Mouse (Mus musculus): ENCODE measurements around the gene Olfr809.

Olfr809 gene

DNA sequence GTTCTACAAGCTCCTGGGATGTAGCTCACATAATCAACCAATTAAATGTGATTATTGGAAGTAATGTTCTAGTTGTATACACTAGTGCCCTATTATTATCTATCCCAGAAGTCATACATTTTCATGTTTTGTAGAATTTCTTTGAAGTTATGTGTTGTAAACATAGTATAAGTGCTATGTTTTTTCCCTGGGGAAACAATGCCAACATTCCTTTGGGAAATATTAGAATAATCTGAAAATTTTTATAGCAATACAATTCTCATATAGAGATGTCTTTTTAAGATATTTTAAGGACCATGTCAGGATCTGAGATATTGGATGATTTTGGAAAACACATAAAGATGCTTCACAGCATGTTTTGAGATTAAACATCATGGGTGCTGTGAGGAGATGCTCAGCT lies at the start of gene Olfr809:
Gene Olfr809 (plus strand): TSS at position 301 of the 400 bp plus-strand sequence.
- no peak for DNase-seq

DNA sequence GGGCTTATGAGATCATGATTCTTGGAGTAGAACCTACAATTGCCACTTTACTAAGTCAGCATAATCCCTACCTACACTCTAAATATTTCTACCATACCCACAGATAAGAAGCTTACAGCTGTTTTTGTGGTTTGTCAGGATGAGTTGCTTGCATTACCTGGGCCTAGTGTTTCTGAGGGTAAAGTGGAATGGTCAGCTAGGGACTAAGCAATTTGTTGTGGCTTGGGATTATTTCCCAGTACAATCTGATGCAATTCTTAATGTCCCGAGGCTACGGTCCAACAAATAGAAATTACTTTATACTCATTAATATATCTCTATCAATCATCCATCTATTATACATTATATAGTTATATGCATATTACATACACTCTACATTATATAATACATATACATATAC lies 45.2 kb upstream of the Olfr809 start, which contains the start of gene Olfr805:
Gene Olfr805 (minus strand): TSS at position 101 of the 400 bp plus-strand sequence.
- no peak for DNase-seq

GRCm38 (mm10) chr10:129741821-129742220 lies 32.6 kb upstream of the Olfr809 start, which contains the start of gene Olfr806:
Gene Olfr806, minus strand, starts transcription at chr10:129741921.
- DNase-seq, result no peak

DNA sequence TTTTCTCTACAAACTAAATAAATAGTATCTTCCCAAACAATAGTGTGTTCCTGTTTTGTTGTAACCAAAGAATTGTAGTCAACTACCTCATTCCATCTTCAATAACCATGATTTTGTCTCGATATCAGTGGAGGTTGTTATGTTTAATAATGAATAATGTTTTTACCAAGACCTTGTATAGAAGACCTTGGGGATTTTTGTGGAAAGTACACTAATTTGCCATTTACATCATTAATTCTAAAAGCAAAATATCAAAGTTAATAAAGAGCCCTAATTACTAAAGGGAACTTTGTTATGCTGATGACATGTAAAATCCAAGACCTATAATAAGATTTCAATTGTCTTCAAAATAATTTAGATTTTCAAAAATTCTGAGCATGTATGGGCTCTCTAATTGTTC lies 16.7 kb upstream of the Olfr809 start, which contains the start of gene Olfr807:
Gene Olfr807 (minus strand): TSS at position 101 of the 400 bp plus-strand sequence.
- DNase-seq, result no peak

GRCm38 (mm10) chr10:129765182-129765581 lies 9.3 kb upstream of the Olfr809 start, which contains the start of gene Olfr808:
Gene Olfr808, plus strand, starts transcription at chr10:129765482.
- no peak for DNase-seq

GRCm38 (mm10) chr10:129778123-129778522 lies 3.7 kb downstream of the Olfr809 start:
- DNase-seq, result no peak

- no peak for DNase-seq
Measured at GRCm38 (mm10) chr10:129794817-129795216, 20.4 kb downstream of the Olfr809 start, which contains the start of gene Olfr810. Gene Olfr810, minus strand, starts transcription at chr10:129794917.

GRCm38 (mm10) chr10:129804296-129804695 lies 29.9 kb downstream of the Olfr809 start, which contains the start of gene Olfr811:
Gene Olfr811, minus strand, starts transcription at chr10:129804396.
- no peak for DNase-seq
